Mouse (Mus musculus) lung, embryonic 14.5 days (tissue): ENCODE measurements around the gene Setd5. TPM values are rescaled to one million over a fixed set of nuclear protein-coding genes. Genes with fewer than 3 reads are reported as not detected.

ENCODE experiments used
- ATAC-seq: fragments of 200-750 bp; cut with Nextera tagmentation; 2 replicates; pipeline ENCODE4 v1.8.0; 2017; ENCODE audit warnings: mild to moderate bottlenecking, moderate TSS enrichment, moderate library complexity; ENCODE audit not compliant: insufficient read depth
- DNase-seq: peaks from one replicate; pipeline ENCODE4 v3.0.0-alpha.2; 2015
- H3K27ac ChIP-seq: fragments of 300-500 bp; sonication (generic); 2 replicates; pipeline ENCODE4 v1.5.1; 2014; ENCODE audit warnings: low read depth, mild to moderate bottlenecking, moderate library complexity
- H3K27me3 ChIP-seq: fragments of 300-500 bp; sonication (generic); 2 replicates; pipeline ENCODE4 v1.6.1; 2014; ENCODE audit warnings: low read length, control low read depth; ENCODE audit not compliant: insufficient read depth
- H3K36me3 ChIP-seq: fragments of 300-500 bp; sonication (generic); 2 replicates; pipeline ENCODE4 v1.6.1; 2014; ENCODE audit warnings: control low read depth; ENCODE audit not compliant: insufficient read depth
- H3K4me1 ChIP-seq: fragments of 300-500 bp; sonication (generic); 2 replicates; pipeline ENCODE4 v1.6.1; 2014; ENCODE audit warnings: antibody characterized with exemption, control low read depth; ENCODE audit not compliant: insufficient read depth
- H3K4me2 ChIP-seq: fragments of 300-500 bp; sonication (generic); 2 replicates; pipeline ENCODE4 v1.6.1; 2014; ENCODE audit warnings: mild to moderate bottlenecking
- H3K4me3 ChIP-seq: fragments of 300-500 bp; sonication (generic); 2 replicates; pipeline ENCODE4 v1.5.1; 2014; ENCODE audit warnings: low read depth, low read length
- H3K9ac ChIP-seq: fragments of 300-500 bp; sonication (generic); 2 replicates; pipeline ENCODE4 v1.6.1; 2014
- H3K9me3 ChIP-seq: fragments of 300-500 bp; sonication (generic); 2 replicates; pipeline ENCODE4 v1.6.1; 2016; ENCODE audit warnings: low read depth, low read length, control low read depth
- CTCF ChIP-seq: IDR thresholded peaks from 2 replicates; pipeline ENCODE4 v1.5.1; 2016; ENCODE audit warnings: antibody characterized with exemption, low read depth
- WGBS: fragments of 180-500 bp; shearing (Covaris S2); extraction: QIAGEN DNeasy Blood & Tissue Kit; methylation state at CpG from one replicate; pipeline ENCODE4 v1.1.7; 2014; 5-methylcytosine and 5-hydroxymethylcytosine counted together
- polyA plus RNA-seq: library from polyadenylated mRNA; unstranded; fragments of >200 nt; fragmentation: Nextera tagmentation; extraction: Ambion mirVana; gene quantifications from 2 replicates; pipeline ENCODE4 v1.2.1, GENCODE M21; 2014

Setd5 gene
- polyA plus RNA-seq: 96.9 and 102 TPM in 2 replicates

- Histone ChIP-seq H3K4me3 (peak within 1 kb of the TSS; percentile 95), H3K27ac (peak within 1 kb of the TSS; percentile 100), H3K36me3 (peaks cover 6% of the 10 kb centered on the region; the same call in 1 of the 2 replicates), H3K27me3 (no peaks in the 10 kb centered on the region), H3K9me3 (no peaks in the 10 kb centered on the region), H3K9ac (peak within 1 kb of the TSS; percentile 99), H3K4me1 (peaks cover 14% of the 10 kb centered on the region; the same call in 1 of the 2 replicates), H3K4me2 (peak within 1 kb of the TSS; percentile 73)
- ATAC-seq (peak; percentile 92), DNase-seq (peak; percentile 98)
- WGBS: under 1% methylated on average over 76 of the region's 91 CpGs
- TF ChIP-seq CTCF: no peak
These were observed at the start of gene Setd5 for GRCm38 (mm10) chr6:113076686-113077516. Setd5 (plus strand) TSS chr6:113077365.

- ATAC-seq: no peak
- no peaks in the 10 kb centered on the region for H3K9me3 ChIP-seq
- H3K9ac ChIP-seq: no peak overlapping the region
- no peak for DNase-seq
- no peaks in the 10 kb centered on the region for H3K36me3 ChIP-seq
- H3K27ac ChIP-seq: no peak overlapping the region
- no peak overlapping the region for H3K4me3 ChIP-seq
- H3K27me3 ChIP-seq: no peaks in the 10 kb centered on the region
- no peaks in the 10 kb centered on the region for H3K4me1 ChIP-seq
- no peak overlapping the region for H3K4me2 ChIP-seq
- 49% methylated on average over 2 of the region's 2 CpGs for WGBS
- no peak for TF ChIP-seq CTCF
These were observed 49.7 kb upstream of the Setd5 start for GRCm38 (mm10) chr6:113027446-113027845.

- no peak for ATAC-seq
- TF ChIP-seq CTCF: no peak
These were observed 48.2 kb upstream of the Setd5 start for GRCm38 (mm10) chr6:113029006-113029405.

GRCm38 (mm10) chr6:113030553-113030952 is 46.6 kb upstream of the Setd5 start:
- Histone ChIP-seq H3K4me3 (no peak overlapping the region), H3K4me1 (no peaks in the 10 kb centered on the region), H3K36me3 (no peaks in the 10 kb centered on the region), H3K4me2 (no peak overlapping the region), H3K9me3 (no peaks in the 10 kb centered on the region), H3K27ac (no peak overlapping the region), H3K27me3 (no peaks in the 10 kb centered on the region), H3K9ac (no peak overlapping the region)
- 57% methylated on average over 3 of the region's 3 CpGs for WGBS
- ATAC-seq (no peak), DNase-seq (no peak)
- no peak for TF ChIP-seq CTCF

More at GRCm38 (mm10) chr6:113029006-113029405, 48.2 kb upstream of the Setd5 start:
- Histone ChIP-seq H3K9ac (no peak overlapping the region), H3K36me3 (no peaks in the 10 kb centered on the region), H3K4me2 (no peak overlapping the region), H3K4me3 (no peak overlapping the region), H3K27me3 (no peaks in the 10 kb centered on the region), H3K27ac (no peak overlapping the region), H3K9me3 (no peaks in the 10 kb centered on the region), H3K4me1 (no peaks in the 10 kb centered on the region)
- no peak for DNase-seq
- 59% methylated on average over 3 of the region's 3 CpGs for WGBS

- no peaks in the 10 kb centered on the region for H3K4me1 ChIP-seq
- DNase-seq: no peak
- H3K9me3 ChIP-seq: no peaks in the 10 kb centered on the region
- no peaks in the 10 kb centered on the region for H3K36me3 ChIP-seq
- H3K27me3 ChIP-seq: no peaks in the 10 kb centered on the region
- 53% methylated on average over 10 of the region's 10 CpGs for WGBS
- H3K4me2 ChIP-seq: no peak overlapping the region
- ATAC-seq: no peak
- H3K27ac ChIP-seq: no peak overlapping the region
- H3K9ac ChIP-seq: no peak overlapping the region
- H3K4me3 ChIP-seq: no peak overlapping the region
- TF ChIP-seq CTCF: no peak
These were observed 46.0 kb upstream of the Setd5 start for GRCm38 (mm10) chr6:113030970-113031660.

- Histone ChIP-seq H3K4me3 (no peak overlapping the region), H3K27me3 (no peaks in the 10 kb centered on the region), H3K36me3 (no peaks in the 10 kb centered on the region), H3K9ac (no peak overlapping the region), H3K4me1 (no peaks in the 10 kb centered on the region), H3K4me2 (no peak overlapping the region), H3K9me3 (no peaks in the 10 kb centered on the region), H3K27ac (no peak overlapping the region)
- WGBS: 69% methylated on average over 3 of the region's 3 CpGs
- peak; percentile 14 for TF ChIP-seq CTCF
- DNase-seq (no peak), ATAC-seq (no peak)
These were observed 45.0 kb upstream of the Setd5 start for GRCm38 (mm10) chr6:113032121-113032520.

- Histone ChIP-seq H3K36me3 (no peaks in the 10 kb centered on the region), H3K9ac (no peak overlapping the region), H3K27me3 (no peaks in the 10 kb centered on the region), H3K4me1 (no peaks in the 10 kb centered on the region), H3K27ac (no peak overlapping the region), H3K4me3 (no peak overlapping the region), H3K9me3 (no peaks in the 10 kb centered on the region), H3K4me2 (no peak overlapping the region)
- DNase-seq: no peak
- TF ChIP-seq CTCF: no peak
- 84% methylated on average over 2 of the region's 2 CpGs for WGBS
- no peak for ATAC-seq
These were observed 44.0 kb upstream of the Setd5 start for GRCm38 (mm10) chr6:113033185-113033584.
